Mouse (Mus musculus) CH12.LX (cell line): ENCODE data around the gene Irf3. TPM values are rescaled to one million over a fixed set of nuclear protein-coding genes. Genes with fewer than 3 reads are reported as not detected.

ENCODE experiments used
- DNase-seq: peaks from one replicate; pipeline ENCODE4 v3.0.0-alpha.2; 2013; ENCODE audit errors: extremely low read depth
- H3K27ac ChIP-seq: 2 replicates; pipeline ENCODE4 v1.5.1; 2012; ENCODE audit warnings: low read depth, mild to moderate bottlenecking, control low read depth, moderate library complexity; ENCODE audit not compliant: insufficient read depth
- H3K27me3 ChIP-seq: replicated peaks from 2 replicates; pipeline ENCODE3; 2012; ENCODE audit warnings: inconsistent platforms
- H3K36me3 ChIP-seq, 2 experiments: replicated peaks in 1 of 2; 2 replicates each; pipeline versions ENCODE3 to v1.6.1; 2012; ENCODE audit warnings: inconsistent platforms in 1 of 2, low read length in 1 of 2, mild to moderate bottlenecking in 1 of 2, mixed read lengths in 1 of 2, moderate library complexity in 1 of 2; ENCODE audit not compliant: control insufficient read depth in 1 of 2, insufficient read depth in 1 of 2
- H3K4me1 ChIP-seq, 2 experiments: 2 replicates each; pipeline ENCODE4 v1.6.1; 2012; ENCODE audit warnings: inconsistent platforms in 1 of 2, moderate library complexity in 1 of 2; ENCODE audit not compliant: insufficient read depth in 2 of 2, control insufficient read depth in 1 of 2
- H3K4me2 ChIP-seq: 2 replicates; pipeline ENCODE4 v1.6.1; 2012; ENCODE audit warnings: low read depth, mild to moderate bottlenecking, control low read depth; ENCODE audit not compliant: poor library complexity, insufficient read depth, severe bottlenecking
- H3K4me3 ChIP-seq, 3 experiments: fragments of 150-350 bp in 1 of 3; sonication (generic) in 1 of 3; replicated peaks in 1 of 3; 2 replicates each; pipeline versions ENCODE3 to v1.5.1; 2011 to 2012; ENCODE audit warnings: low read depth in 2 of 3, low read length in 2 of 3, mild to moderate bottlenecking in 2 of 3, moderate library complexity in 2 of 3, control low read depth in 1 of 3, improper control_type of control experiment in 1 of 3, inconsistent platforms in 1 of 3, mixed read lengths in 1 of 3; ENCODE audit not compliant: poor library complexity in 1 of 3
- H3K79me2 ChIP-seq: replicated peaks from 2 replicates; pipeline ENCODE4 v1.6.1; 2012; ENCODE audit warnings: mild to moderate bottlenecking, moderate library complexity; ENCODE audit not compliant: control insufficient read depth, poor library complexity, insufficient read depth, severe bottlenecking; ENCODE audit errors: extremely low read depth
- H3K9ac ChIP-seq: 2 replicates; pipeline ENCODE4 v1.6.1; 2012; ENCODE audit warnings: low read depth, mild to moderate bottlenecking, control low read depth, moderate library complexity; ENCODE audit not compliant: insufficient read depth
- H3K9me3 ChIP-seq: replicated peaks from 2 replicates; pipeline ENCODE3; 2012; ENCODE audit warnings: low read length, inconsistent platforms, mixed read lengths
- CHD1 ChIP-seq: IDR thresholded peaks from 2 replicates; pipeline ENCODE4 v1.6.1; 2012; ENCODE audit warnings: low read depth, low read length, improper control_type of control experiment, inconsistent platforms
- CHD2 ChIP-seq: IDR thresholded peaks from 2 replicates; pipeline ENCODE4 v1.6.1; 2011; ENCODE audit warnings: low read length, improper control_type of control experiment
- CTCF ChIP-seq, 2 experiments: IDR thresholded peaks in 1 of 2; conservative IDR thresholded peaks in 1 of 2; 2 replicates each; pipeline ENCODE4 v1.5.1; 2011 to 2012; ENCODE audit warnings: low read depth in 2 of 2, low read length in 2 of 2, improper control_type of control experiment in 1 of 2, inconsistent platforms in 1 of 2, mild to moderate bottlenecking in 1 of 2, moderate library complexity in 1 of 2
- E2F4 ChIP-seq: IDR thresholded peaks from 2 replicates; pipeline ENCODE4 v1.6.1; 2011; ENCODE audit warnings: low read depth, low read length, improper control_type of control experiment; ENCODE audit not compliant: insufficient replicate concordance
- EP300 ChIP-seq: IDR thresholded peaks from 2 replicates; pipeline ENCODE4 v1.6.1; 2011; ENCODE audit warnings: low read length, improper control_type of control experiment
- GABPA ChIP-seq: IDR thresholded peaks from 2 replicates; pipeline ENCODE4 v1.6.1; 2012; ENCODE audit warnings: low read depth, low read length, improper control_type of control experiment, inconsistent platforms; ENCODE audit not compliant: insufficient replicate concordance
- HCFC1 ChIP-seq: IDR thresholded peaks from 2 replicates; pipeline ENCODE4 v1.6.1; 2012; ENCODE audit warnings: low read depth, mild to moderate bottlenecking, inconsistent platforms, low read length, improper control_type of control experiment
- IRF4 ChIP-seq: IDR thresholded peaks from 2 replicates; pipeline ENCODE4 v1.6.1; 2014; ENCODE audit warnings: low read depth, mild to moderate bottlenecking, inconsistent platforms, low read length, improper control_type of control experiment
- JUN ChIP-seq: IDR thresholded peaks from 2 replicates; pipeline ENCODE4 v1.6.1; 2011; ENCODE audit warnings: low read depth, mild to moderate bottlenecking, low read length, improper control_type of control experiment, moderate library complexity; ENCODE audit not compliant: insufficient read depth
- KAT2A ChIP-seq: IDR thresholded peaks from 2 replicates; pipeline ENCODE4 v1.6.1; 2012; ENCODE audit warnings: low read length, improper control_type of control experiment, inconsistent platforms; ENCODE audit not compliant: insufficient replicate concordance
- MAFK ChIP-seq: IDR thresholded peaks from 2 replicates; pipeline ENCODE4 v1.6.1; 2011; ENCODE audit warnings: low read length, improper control_type of control experiment; ENCODE audit not compliant: insufficient replicate concordance
- MAX ChIP-seq: IDR thresholded peaks from 2 replicates; pipeline ENCODE4 v1.6.1; 2011; ENCODE audit warnings: low read length, improper control_type of control experiment
- MAZ ChIP-seq: IDR thresholded peaks from 2 replicates; pipeline ENCODE4 v1.6.1; 2012; ENCODE audit warnings: low read depth, mild to moderate bottlenecking, inconsistent platforms, low read length, improper control_type of control experiment, moderate library complexity
- NRF1 ChIP-seq: IDR thresholded peaks from 2 replicates; pipeline ENCODE4 v1.6.1; 2014; ENCODE audit warnings: low read depth, mild to moderate bottlenecking, inconsistent platforms, low read length, improper control_type of control experiment, moderate library complexity
- PAX5 ChIP-seq: IDR thresholded peaks from 2 replicates; pipeline ENCODE4 v1.6.1; 2012; ENCODE audit warnings: low read length, inconsistent platforms, mixed read lengths
- POLR2AphosphoS2 ChIP-seq: IDR thresholded peaks from 2 replicates; pipeline ENCODE4 v1.6.1; 2011; ENCODE audit warnings: low read depth, low read length, improper control_type of control experiment
- RAD21 ChIP-seq: IDR thresholded peaks from 2 replicates; pipeline ENCODE4 v1.6.1; 2011; ENCODE audit warnings: low read depth, mild to moderate bottlenecking, low read length, improper control_type of control experiment, moderate library complexity
- RCOR1 ChIP-seq: conservative IDR thresholded peaks from 2 replicates; pipeline ENCODE4 v1.6.1; 2012; ENCODE audit warnings: low read depth, mild to moderate bottlenecking, inconsistent platforms, low read length, improper control_type of control experiment
- SIN3A ChIP-seq: IDR thresholded peaks from 2 replicates; pipeline ENCODE4 v1.6.1; 2012; ENCODE audit warnings: low read length, improper control_type of control experiment, inconsistent platforms
- SMC3 ChIP-seq: IDR thresholded peaks from 2 replicates; pipeline ENCODE4 v1.6.1; 2011; ENCODE audit warnings: low read depth, low read length, improper control_type of control experiment
- USF1 ChIP-seq: IDR thresholded peaks from 2 replicates; pipeline ENCODE4 v1.6.1; 2014; ENCODE audit warnings: low read depth, mild to moderate bottlenecking, inconsistent platforms, low read length, improper control_type of control experiment
- ZKSCAN1 ChIP-seq: IDR thresholded peaks from 2 replicates; pipeline ENCODE4 v1.6.1; 2012; ENCODE audit warnings: low read depth, inconsistent platforms, low read length, improper control_type of control experiment, borderline replicate concordance
- ZNF384 ChIP-seq: IDR thresholded peaks from 2 replicates; pipeline ENCODE4 v1.6.1; 2012; ENCODE audit warnings: low read depth, low read length, improper control_type of control experiment, inconsistent platforms
- dilution Hi-C: fragments of 300-500 bp; cut with MboI; formaldehyde crosslinking; loops from 2 replicates; pipeline ENCODE4 v1.14.3; 2020; ENCODE audit warnings: low sequenced_read_pairs; ENCODE audit not compliant: extremely low pct_unique_long_range_greater_than_20kb, extremely low pct_ligation_motif_present
- in situ Hi-C: fragments of 300-500 bp; cut with MboI; formaldehyde crosslinking; loops from 3 replicates; pipeline ENCODE4 v1.14.3; 2019; ENCODE audit warnings: low sequenced_read_pairs, low pct_ligation_motif_present, low pct_unique_long_range_greater_than_20kb, mixed read lengths
- polyA plus RNA-seq: library from polyadenylated mRNA; unstranded; fragments of >175 nt; gene quantifications from 2 replicates; pipeline ENCODE4 v1.2.1, GENCODE M21; 2012; ENCODE audit warnings: low read depth; ENCODE audit not compliant: insufficient read length
- total RNA-seq, 2 experiments: library from RNA; depleted of rRNA; stranded (reverse); fragments of 300-350 nt in 1 of 2; fragments of >200 nt in 1 of 2; gene quantifications; 2 replicates each; pipeline ENCODE4 v1.2.3; 2012 to 2014

Gene Irf3
- total and polyA plus RNA-seq, 3 experiments, result 33.5 to 79.7 (median 56.5) TPM

DNA sequence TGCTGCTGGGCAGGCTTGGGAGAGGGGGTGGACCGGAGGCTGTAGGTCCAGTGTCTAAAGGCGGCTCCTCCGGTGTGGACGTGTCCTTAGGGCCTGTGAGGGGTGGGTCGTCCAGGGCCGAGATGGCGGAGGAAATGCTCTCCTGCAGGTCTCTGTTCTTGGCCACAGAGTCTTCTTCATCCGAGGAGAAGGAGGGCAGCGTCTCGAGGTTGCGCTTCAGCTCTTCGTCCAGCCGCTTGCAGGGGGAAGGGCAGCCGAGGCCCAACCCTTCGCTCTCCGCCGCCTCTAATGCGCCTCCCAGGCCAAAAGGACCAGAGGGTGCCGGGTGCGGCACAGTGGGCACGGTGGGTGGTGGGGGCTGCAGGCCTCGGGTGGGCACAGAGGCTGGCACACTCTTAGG is 48.3 kb downstream of the Irf3 start:
- Histone ChIP-seq H3K27ac (no peak overlapping the region), H3K9ac (no peak overlapping the region), H3K4me3 (no peak overlapping the region), H3K9me3 (no peaks in the 10 kb centered on the region), H3K79me2 (peaks cover 5% of the 10 kb centered on the region), H3K4me1 (peaks cover 0 to 7% of the 10 kb centered on the region in 2 experiments; a peak in 2 of 4 replicates), H3K36me3 (peaks cover 80 to 87% of the 10 kb centered on the region in 2 experiments), H3K27me3 (no peaks in the 10 kb centered on the region), H3K4me2 (no peak overlapping the region)
- in situ Hi-C loops (loop anchor here (5.0 kb wide), 1 partner anchor 58 kb away; the partner anchor contains the start of gene Prmt1), dilution Hi-C loops (no loop called here)
- TF ChIP-seq GABPA (no peak), CHD1 (no peak), KAT2A (no peak), USF1 (no peak)
- no peak for DNase-seq

DNA sequence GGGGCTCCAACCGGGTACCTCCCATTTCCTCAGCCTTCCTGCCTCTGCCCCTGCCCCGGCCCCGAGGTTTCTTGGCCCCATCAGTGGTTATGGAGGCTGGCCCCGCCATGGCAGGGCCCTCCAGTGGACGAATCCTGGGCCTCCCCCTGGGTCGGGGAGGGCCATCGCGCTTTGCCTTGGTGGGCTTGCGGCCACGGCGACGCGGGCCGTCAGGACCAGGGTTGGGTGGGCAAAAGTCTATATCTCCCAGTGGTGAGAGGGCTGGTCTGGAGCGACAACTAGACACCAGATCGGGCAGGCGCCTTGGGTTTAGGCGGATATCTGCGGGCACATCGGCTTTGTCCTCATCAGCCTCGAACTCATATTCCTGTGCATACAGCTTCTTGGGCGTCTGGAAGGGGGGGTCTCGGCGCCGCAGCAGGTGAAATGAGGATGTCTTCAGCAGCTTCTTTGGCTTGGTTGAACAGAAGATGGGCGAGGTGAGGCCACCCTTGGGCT is 49.5 kb downstream of the Irf3 start:
- dilution Hi-C loops, result no loop called here
- Histone ChIP-seq H3K79me2 (peaks cover 5% of the 10 kb centered on the region), H3K4me1 (peaks cover 0 to 10% of the 10 kb centered on the region in 2 experiments; a peak in 2 of 4 replicates), H3K4me2 (no peak overlapping the region), H3K4me3 (no peak overlapping the region), H3K36me3 (peaks cover 72 to 76% of the 10 kb centered on the region in 2 experiments), H3K9ac (no peak overlapping the region), H3K9me3 (no peaks in the 10 kb centered on the region), H3K27ac (no peak overlapping the region), H3K27me3 (no peaks in the 10 kb centered on the region)
- DNase-seq, result no peak
- in situ Hi-C loops, result loop anchor here (5.0 kb wide), 1 partner anchor 60 kb away; the partner anchor contains the start of gene Prmt1
- TF ChIP-seq SMC3 (no peak), IRF4 (no peak), NRF1 (no peak), SIN3A (no peak), POLR2AphosphoS2 (no peak), E2F4 (no peak), RAD21 (no peak), MAX (no peak), HCFC1 (no peak), ZKSCAN1 (no peak), JUN (no peak), MAFK (no peak), RCOR1 (no peak), EP300 (no peak), ZNF384 (no peak), CTCF (conservative IDR thresholded peaks at IDR 0.05 in 1 of 2, IDR thresholded peaks at IDR 0.05 in 1 of 2; ENCODE audit: low read depth in 2 of 2, low read length in 2 of 2) (no peak), MAZ (no peak), CHD2 (no peak), PAX5 (no peak), CHD1 (no peak)
